Mouse (Mus musculus) cerebellum, adult 11-12 months (tissue): ENCODE data around the gene Rrn3.
A peak's percentile ranks its signal among the peaks of the same experiment; 100 is the strongest.
"Not testable (repeated sequence)": the region's sequence is repeated elsewhere in the genome, so short reads cannot be mapped to it uniquely, and the experiment has no call there.

ENCODE experiments used
- DNase-seq: peaks from one replicate; pipeline ENCODE4 v3.0.0; 2022

The Rrn3 gene

DNA sequence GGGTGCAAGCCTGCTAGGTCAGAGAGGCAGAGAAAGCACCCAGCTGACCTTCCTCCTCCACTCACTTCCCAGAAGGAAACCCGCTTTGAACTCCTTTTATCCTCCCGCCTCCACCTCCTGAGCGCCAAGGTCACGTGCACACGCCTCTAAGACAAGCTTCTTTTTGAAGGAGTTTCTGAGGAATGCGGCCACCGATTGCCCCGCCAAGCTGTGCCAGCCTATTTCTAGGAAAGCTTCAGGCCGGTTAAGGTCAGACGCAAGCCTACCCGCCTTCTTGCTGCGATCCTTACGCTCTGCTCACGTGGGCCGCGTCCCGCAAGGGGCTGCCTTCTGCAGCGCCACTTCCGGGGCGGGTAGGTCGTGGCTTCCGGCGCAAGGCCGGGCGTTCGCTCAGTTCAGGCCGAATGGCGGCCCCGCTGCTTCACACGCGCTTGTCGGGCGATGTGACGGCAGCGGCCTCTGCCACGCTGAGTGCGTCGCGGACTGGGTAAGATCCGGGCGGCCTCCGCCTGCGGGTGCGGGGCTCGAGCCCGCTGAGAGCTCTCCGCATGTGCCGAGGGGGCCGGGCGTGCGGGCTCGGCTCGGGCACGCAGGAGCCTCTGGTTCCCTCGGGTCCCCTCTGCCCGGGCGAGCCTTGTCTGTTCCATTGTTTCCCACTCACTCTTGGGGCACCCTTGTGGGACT is at the start of gene Rrn3:
Rrn3 (plus strand) TSS at position 356 of the 684 bp plus-strand sequence.
- DNase-seq: peak; percentile 90

GRCm38 (mm10) chr16:13732786-13733185 is 47.7 kb upstream of the Rrn3 start:
- no peak for DNase-seq

DNA sequence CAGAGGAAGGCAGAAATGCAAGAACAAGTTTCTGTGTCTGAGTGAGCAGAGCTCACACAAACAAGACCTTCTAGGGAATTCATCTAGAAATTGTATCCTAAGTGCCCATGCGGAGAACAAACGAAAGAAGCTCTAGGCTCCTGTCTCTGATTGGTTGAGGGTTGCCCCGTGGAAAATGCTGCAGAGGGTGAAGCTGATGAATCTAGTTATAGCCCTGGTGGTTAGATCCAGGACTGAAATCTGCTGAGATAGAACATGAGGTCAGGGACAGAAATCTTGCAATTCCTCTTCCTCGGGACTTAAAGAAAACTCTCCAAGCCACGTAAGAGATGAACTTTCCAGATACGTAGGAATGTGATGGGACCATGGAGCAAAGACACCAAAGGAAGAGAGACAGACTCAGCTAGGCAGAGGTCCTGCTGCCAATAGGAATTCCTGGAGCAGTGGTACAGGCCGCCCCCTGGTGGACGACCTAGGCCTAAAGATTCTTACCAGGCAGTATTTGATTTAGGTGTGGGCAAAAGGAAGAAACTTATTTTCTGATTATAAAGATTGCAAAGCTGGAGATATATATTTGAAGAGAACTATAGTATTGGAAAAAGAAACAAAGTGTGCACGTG is 46.9 kb upstream of the Rrn3 start:
- DNase-seq: peak; percentile 47

DNA sequence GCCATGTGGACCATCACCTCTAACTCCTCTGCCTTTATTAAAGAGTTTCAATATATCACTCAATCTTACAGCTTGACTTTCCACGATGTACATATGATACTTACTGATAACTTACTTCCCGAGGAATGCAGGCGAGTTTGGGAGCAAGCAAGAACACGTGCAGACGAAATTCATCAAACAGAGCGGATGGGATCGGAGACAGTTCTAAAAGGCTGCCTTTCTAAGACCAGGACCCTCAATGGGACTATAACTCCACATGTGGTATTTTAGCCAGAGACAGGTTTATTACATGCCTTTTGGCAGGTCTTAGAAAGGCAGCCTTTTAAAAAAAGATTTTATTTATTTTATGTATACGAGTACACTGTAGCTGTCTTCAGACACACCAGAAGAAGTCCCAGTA is 44.5 kb upstream of the Rrn3 start:
- DNase-seq: no peak

- DNase-seq: not testable (repeated sequence)
These were observed 41.5 kb upstream of the Rrn3 start for GRCm38 (mm10) chr16:13739044-13739443.

DNA sequence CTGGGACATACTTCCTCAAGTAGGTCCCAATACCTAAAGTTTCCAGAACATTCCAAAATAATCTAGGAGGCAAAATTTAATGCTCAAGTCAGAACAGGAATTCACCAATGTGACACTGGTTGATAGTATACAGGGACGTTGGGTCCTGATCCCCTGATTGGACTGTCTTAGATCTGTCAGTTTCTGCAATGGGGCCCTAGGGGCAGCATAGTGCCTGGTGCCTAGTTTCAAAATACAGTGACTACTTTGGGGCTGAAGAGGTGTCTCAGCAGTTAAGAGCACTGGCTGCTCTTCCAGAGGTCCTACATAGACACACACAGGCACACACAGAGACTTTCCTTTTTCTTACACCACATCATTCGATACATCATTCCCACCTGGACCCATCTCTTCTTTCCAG is 39.7 kb upstream of the Rrn3 start:
- no peak for DNase-seq

- no peak for DNase-seq
These were observed 32.8 kb upstream of the Rrn3 start for GRCm38 (mm10) chr16:13747708-13748107.

GRCm38 (mm10) chr16:13748124-13748523 is 32.4 kb upstream of the Rrn3 start:
- DNase-seq: no peak

DNA sequence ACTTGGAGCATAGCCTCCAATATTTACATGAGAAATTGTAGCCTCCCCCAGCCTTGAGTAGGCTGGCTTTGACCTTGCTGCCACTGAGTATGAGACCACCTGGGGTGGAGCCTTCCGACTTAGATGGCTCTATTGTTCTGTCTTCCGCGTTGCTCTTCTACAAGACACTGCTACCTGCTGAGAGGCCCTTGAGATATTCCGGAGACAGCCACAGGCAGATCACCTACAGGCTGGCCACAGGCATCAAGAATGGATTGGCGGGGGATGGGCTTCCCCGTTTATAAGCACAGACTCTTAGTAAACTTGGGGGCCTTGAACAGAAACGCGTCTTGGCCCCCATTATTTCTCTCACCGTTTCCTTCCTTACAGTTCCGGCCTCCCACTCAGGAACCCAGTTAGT is 31.7 kb upstream of the Rrn3 start:
- DNase-seq: not testable (repeated sequence)

DNA sequence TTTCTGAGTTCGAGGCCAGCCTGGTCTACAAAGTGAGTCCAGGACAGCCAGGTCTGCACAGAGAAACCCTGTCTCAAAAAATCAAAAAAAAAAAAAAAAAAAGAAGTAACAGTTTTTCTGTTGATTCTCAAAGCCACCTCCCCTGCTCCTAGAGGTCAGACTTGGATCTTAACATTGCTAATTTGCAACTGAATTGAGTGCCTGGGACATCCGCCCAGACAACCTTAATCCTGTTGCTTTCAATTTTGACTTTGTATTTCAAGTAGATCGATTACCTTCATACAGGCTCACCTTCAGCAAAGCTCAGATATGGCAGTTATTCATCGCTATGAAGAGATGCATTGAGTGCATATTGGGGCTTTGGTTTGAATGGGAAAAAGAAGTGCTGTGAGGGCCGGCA is 31.2 kb upstream of the Rrn3 start:
- DNase-seq: no peak

GRCm38 (mm10) chr16:13749981-13750380 is 30.5 kb upstream of the Rrn3 start:
- no peak for DNase-seq

DNA sequence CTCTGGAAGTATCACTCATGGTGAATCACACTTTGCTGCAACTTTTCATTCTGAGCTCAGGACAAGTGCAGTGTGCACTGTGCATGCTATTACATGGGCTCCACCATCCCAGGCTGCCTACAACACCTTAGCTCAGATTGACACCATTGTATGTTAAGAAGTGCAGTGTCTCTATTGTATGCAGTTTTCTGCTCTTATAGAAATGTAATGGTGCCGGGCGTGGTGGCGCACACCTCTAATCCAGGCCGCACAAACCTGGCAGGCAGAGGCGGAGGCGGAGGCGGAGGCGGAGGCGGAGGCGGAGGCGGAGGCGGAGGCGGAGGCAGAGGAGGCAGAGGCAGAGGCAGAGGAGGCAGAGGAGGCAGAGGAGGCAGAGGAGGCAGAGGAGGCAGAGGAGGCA is 29.9 kb upstream of the Rrn3 start:
- DNase-seq: no peak

DNA sequence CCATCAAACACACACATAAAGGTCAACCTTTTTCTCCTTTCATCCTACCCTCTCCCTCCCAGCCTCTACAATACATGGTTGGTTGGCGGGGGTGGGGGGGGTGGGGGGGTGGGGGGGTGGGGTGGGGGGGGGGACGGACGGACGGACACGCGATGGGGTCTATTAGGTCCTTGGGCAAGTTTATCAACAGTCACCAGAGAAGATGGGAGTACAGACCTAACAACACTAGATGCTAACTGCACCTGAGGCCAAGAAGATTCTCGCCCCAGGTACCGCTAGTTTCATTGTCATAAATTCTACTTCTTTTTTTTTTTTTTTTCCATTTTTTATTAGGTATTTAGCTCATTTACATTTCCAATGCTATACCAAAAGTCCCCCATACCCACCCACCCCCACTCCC is 26.5 kb upstream of the Rrn3 start:
- no peak for DNase-seq

DNA sequence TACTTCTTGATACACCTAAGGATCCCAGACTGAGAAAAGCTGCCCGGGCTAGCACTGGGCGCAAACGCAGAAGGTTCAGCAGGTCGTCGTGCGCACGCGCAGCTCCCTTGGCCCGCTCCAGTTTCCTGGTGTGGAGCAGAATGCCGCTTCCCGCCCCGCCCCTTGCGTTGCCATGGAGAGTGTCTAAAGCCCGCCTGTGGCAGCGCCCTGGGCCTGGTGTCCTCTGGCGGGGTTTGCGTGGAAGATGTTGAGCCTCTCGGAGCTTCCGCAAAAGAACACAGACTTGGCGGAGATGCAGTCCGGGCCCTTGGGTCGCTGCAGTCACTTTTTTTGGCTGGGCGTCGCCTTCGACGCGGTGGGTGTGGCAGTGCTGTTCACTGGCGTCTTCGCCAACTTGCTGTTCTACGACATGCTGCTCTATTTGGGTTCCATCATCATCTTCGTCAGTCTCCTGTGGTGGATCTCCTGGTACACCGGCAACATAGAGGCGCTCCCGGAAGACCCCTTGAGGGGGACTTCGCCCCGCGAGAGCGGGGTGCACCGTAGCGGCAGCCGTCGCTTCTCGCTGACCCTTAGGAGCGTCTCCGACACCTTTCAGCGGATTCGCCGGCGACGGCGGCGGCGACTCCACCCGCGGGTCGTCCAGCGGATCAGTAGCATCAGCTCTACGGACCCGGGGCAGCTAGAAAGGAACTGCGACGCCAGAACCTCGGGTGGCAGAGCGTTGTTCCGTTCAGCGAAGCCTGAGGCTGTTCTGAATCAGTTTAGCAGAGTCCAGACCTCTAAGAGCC is 25.9 kb upstream of the Rrn3 start:
- peak; percentile 92 for DNase-seq

- no peak for DNase-seq
These were observed 22.7 kb upstream of the Rrn3 start for GRCm38 (mm10) chr16:13757823-13758222.

GRCm38 (mm10) chr16:13762807-13763206 is 17.7 kb upstream of the Rrn3 start:
- DNase-seq: not testable (repeated sequence)

- DNase-seq: no peak
These were observed 16.0 kb upstream of the Rrn3 start for GRCm38 (mm10) chr16:13764519-13764918.

GRCm38 (mm10) chr16:13766367-13766766 is 14.1 kb upstream of the Rrn3 start:
- no peak for DNase-seq

DNA sequence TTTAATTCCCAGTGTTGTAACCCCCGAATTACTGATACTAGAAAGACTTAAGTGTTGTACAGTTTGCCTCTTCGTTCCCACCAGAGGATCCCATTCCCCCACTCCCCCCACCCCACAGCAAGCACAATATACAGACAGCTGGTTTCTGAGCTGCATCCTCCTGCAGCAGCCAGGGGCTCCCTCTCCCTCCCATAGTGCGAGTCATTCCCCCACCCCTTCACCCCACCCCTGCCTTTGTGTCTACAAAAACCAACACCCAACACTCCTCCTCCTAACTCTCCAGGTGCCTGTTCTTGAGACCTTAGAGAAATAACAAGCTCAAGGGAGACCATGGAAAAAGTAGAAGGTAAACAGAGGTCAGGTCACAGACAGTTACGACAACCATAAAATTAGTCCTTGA is 8.9 kb upstream of the Rrn3 start:
- not testable (repeated sequence) for DNase-seq

- DNase-seq: not testable (repeated sequence)
These were observed 8.5 kb upstream of the Rrn3 start for GRCm38 (mm10) chr16:13772051-13772450.

DNA sequence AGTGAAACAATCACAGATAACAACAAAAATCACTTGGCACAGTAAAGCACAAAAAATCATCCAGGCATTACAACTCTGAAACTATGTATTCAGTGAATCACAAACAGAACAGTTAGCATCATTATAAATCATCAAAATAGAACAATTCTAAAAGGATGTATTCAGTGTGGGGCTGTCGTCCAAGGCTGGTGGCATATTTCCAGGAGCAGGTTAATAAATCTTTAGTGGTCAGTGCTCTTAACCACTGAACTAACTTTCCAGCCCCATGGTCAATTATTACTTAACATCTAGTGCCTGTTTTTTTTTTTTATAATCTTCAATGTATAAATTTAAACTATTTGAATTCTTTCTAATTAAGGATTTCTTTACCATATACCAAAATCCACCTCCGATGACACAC is 6.5 kb upstream of the Rrn3 start:
- DNase-seq: not testable (repeated sequence)

DNA sequence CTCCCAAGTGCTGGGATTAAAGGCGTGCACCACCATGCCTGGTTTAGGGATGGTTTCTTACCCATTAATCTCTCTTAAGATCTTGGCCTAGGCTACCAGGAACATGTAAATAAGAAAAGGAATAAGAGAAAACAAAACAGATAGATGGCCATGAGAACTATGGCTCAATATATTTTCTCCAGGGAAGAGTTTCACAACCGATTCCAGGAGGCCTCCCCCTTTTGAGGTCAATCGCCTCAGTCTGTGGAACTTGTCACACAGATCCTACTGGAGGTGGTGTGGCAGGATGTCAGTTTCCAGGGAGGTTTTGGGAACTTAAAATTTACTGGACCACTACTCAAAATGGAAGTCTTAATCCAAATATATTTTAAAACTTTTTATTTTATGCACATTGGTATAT is 5.9 kb upstream of the Rrn3 start:
- DNase-seq: not testable (repeated sequence)

DNA sequence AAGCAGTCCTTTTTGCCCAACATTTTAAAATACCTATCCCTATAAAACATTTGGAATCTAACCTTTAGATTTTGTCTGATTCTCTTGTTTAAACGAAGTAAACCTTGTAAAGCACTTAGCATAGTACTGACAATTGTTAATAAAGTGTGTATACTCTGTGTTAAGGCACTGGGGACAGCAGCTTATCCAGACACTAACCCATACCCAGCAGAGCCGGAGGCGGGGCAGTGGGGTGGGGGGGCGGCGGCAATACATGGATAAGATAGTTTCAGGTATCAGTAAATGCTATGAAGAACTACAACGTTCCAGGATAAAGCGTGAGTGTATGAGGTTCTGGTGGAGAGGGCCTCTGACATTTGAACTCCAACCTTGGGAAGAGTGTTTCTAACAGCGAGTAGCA is 708 bp downstream of the Rrn3 start:
- DNase-seq: no peak

DNA sequence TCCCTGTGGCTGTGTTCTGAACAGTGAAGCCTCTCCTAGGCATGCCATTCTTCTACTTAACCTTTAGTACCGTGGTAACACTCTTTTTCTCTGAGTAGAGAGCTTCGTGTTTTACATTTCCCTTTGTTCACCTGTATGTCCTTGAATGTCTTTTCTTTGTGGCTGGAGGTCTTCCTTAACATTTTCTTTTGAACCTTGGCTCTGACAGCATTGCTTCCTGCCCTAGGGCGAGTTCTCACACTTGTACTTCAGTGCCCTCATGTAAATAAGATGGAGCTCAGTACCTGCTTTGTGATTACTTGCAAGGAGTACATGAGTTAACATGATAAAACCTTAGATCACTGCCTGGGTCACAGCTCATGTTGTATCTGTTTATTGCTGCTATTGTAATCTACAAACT is 5.4 kb downstream of the Rrn3 start:
- no peak for DNase-seq
